Mouse (Mus musculus) heart, adult 2 months (tissue): ENCODE data around the gene Gm10192.

ENCODE experiments used
- CTCF ChIP-seq: fragments of 200-600 bp; IDR thresholded peaks from 2 replicates; pipeline ENCODE4 v1.8.1; 2022; ENCODE audit warnings: antibody characterized with exemption, mild to moderate bottlenecking, moderate library complexity
- POLR2A ChIP-seq: fragments of 200-500 bp; IDR thresholded peaks from 2 replicates; pipeline ENCODE4 v1.6.1; 2011; ENCODE audit warnings: mild to moderate bottlenecking, low read depth, low read length, control low read depth; ENCODE audit not compliant: insufficient read depth

GRCm38 (mm10) chr4:97219701-97220100, 36.7 kb upstream of the Gm10192 start:
- TF ChIP-seq CTCF (no peak), POLR2A (no peak)
